Mouse (Mus musculus): Measurements from ENCODE around the gene Lrrc3.
"Not testable (repeated sequence)": the region's sequence is repeated elsewhere in the genome, so short reads cannot be mapped to it uniquely, and the experiment has no call there.

The Lrrc3 gene

GRCm38 (mm10) chr10:77902211-77902893 is at the start of gene Lrrc3:
Gene Lrrc3, minus strand, starts transcription at chr10:77902536.
- in situ Hi-C loops (cut with MboI, MseI), result no loop called here

DNA sequence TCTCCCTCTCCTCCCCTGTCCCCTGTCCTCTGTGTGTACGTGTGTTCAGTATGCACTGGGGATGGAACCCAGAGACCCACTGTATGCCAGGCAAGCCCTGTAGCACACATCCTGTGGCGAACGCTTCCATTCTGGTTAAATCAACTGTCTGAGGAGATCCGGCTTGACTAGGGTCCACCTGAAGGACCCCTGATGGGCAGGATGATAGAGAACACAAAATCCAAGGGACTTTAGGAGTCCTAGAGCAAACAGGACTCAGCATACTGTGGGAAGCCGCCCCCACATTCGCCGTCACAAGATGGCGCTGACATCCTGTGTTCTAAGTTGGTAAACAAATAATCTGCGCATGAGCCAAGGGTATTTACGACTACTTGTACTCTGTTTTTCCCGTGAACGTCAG is 48.1 kb upstream of the Lrrc3 start:
- in situ Hi-C loops (cut with MboI, MseI), result not testable (repeated sequence)

DNA sequence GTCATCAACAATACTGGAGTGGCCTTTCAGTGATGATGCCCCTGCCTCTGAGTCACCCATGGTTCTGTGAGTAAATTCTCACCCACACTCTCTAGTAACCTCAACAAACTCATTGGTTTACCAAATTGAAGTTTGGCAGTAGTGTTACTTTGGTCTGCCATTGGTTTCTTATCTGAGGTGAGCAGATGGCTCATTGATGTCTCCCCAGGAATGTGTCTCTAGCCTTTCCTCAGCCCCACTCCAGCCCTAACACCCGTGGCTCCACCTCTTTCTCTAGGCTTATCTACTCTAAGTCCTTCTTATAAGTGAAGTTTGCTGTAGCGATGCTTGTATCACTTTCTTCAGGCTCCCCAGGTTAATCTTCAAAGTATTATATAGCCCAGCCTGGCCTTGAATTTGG is 37.3 kb upstream of the Lrrc3 start:
- in situ Hi-C loops (cut with MboI, MseI), result no loop called here

DNA sequence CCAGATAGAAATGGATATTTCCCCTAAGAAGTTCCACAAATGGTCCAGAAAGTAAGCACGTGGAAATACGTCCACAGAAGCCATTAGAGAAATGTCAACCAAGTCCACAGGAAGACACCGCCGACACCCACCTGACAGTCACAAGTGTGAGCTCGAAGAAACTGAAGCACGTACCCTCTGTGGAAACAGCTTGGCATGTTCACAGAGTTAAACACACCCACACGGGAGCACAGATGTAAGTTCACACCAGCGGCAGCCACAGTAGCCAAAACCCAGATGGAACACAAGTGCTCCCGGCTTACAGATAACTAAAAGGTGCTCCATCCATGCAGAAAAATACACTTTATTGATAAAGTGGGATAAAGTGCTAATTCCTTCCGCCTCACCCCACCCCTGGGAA is 25.0 kb upstream of the Lrrc3 start:
- in situ Hi-C loops (cut with MboI, MseI), result loop anchor here in 1 of 2 experiments (5.0 kb wide), 1 partner anchor 45 kb away; the partner anchor contains the start of gene Trpm2

DNA sequence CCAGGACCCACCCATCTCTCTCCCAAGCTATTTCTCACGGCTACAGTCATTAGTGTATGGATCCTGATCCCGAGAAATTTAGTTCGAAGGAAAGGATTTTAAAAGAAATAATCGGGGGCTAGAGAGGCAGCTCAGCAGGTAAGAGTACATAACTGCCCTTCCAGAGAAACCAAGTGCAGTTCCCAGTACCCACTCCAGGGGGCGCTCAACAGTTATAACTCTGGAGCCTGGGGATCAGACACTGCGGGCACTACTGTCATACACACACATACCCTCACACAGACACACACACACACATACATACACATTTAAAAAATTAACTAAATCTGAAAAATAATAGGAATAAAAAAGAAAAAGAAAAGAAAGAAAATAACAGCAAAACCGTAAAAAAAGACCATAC is 23.8 kb upstream of the Lrrc3 start:
- in situ Hi-C loops (cut with MboI, MseI), result loop anchor here in 1 of 2 experiments (5.0 kb wide), 1 partner anchor 46 kb away; the partner anchor contains the start of gene Trpm2

- in situ Hi-C loops (cut with MboI, MseI), result no loop called here
These were observed 20.3 kb upstream of the Lrrc3 start for GRCm38 (mm10) chr10:77922681-77923080.

- in situ Hi-C loops (cut with MboI, MseI), result no loop called here
These were observed 18.7 kb upstream of the Lrrc3 start for GRCm38 (mm10) chr10:77921009-77921408.

- in situ Hi-C loops (cut with MboI, MseI), result no loop called here
These were observed 14.4 kb upstream of the Lrrc3 start for GRCm38 (mm10) chr10:77916636-77917335.

DNA sequence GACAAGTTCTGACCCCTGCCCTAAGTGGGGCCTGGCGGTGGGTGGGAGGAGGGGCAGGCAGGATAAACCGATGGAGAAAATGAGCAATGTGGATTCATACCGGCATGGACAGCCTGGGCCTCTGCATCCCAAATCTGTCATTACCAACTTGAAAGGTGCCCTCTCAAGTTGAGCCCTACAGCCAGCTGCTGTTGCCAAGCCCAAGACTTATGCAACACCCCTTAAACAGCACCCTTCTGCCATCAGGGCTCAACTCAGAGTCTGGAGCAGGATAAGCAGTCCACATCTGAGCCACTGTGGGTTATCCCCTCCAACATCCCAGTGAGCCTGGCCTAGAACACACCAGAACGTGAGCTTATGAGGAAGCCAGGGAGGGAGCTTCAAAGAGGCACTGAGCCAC is 11.0 kb upstream of the Lrrc3 start:
- in situ Hi-C loops (cut with MboI, MseI), result no loop called here

DNA sequence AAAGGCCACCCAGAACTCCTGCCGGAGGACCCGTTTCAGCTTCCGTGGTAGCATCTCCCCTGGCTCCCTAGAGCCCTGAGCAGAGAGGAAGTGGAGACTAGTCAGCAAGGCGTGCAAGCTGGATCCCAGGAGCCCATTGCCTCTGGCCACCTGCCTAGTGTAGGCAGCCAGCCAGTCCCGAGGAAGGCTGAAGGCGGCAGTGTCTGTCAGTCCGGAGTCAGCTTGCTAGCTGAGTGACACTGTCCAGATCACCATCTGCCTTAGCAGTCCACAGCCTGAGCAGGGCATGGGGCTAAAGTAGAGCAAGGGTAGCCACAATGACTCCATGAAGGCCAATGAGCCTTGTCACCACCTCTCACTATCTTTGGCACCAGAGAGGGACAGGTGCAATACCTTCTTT is 10.3 kb upstream of the Lrrc3 start:
- in situ Hi-C loops (cut with MboI, MseI), result no loop called here

- in situ Hi-C loops (cut with MboI, MseI), result no loop called here
These were observed 769 bp upstream of the Lrrc3 start for GRCm38 (mm10) chr10:77902894-77903715.

DNA sequence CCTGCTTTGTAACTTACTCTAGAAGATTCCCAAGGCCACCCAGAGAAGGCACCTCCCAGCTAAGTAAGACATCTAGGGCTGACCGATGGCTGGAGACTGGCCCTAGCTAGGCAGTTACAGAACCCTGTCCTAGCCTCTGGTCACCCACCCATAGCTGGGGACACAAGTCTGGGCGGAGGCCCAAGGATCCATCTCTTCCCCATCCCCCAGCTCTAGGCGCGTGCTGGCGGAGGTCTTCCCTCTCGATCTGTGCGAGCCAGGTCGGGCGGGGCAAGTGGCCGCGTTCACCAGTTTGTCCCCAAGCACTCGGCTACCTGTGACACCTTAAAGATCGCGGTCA is 495 bp downstream of the Lrrc3 start:
- in situ Hi-C loops (cut with MboI, MseI), result no loop called here

DNA sequence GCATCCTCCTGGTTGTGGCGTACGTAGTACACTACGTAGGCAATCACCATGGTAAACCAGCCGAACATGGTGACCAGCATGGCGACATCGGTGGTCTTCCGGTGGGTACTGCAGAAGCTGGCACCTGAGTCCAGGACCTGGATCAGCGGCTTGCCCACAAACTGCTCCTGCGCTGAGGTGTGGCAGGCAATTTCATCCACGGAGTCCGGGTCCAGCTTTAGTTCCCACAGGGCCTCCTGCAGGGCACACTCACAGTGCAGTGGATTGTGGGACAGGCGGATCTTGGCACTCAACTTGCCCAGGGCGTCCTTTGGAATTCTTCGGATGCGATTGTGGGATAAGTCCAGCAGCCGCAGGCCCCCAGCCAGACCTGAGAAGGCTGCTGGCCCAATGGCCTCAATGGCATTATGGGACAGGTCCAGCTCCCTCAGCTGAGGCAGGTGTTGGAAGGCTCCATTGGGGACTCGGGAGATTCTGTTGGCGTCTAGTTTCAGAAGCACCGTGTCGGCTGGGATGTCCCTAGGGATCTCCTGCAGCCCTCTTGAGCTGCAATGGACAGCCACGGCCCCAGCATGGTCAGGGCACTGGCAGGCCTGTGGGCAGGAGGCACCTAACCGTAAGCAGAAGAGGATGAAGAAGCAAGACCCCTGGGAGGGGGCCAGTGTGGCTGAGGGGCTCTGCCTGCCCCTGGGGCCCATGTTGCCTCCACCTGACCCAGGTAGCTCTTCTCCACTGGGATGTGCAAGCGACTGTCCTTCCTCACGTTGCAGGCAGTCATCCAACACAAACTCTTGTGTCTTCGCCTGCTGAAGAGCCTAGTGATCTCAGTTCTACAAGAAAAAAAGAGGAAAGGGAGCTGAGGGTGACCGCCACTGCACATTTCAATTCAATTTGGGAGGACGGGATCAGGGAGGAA is 1.2 kb downstream of the Lrrc3 start:
- in situ Hi-C loops (cut with MboI, MseI), result no loop called here

GRCm38 (mm10) chr10:77900126-77900525 is 2.2 kb downstream of the Lrrc3 start:
- in situ Hi-C loops (cut with MboI, MseI), result no loop called here

DNA sequence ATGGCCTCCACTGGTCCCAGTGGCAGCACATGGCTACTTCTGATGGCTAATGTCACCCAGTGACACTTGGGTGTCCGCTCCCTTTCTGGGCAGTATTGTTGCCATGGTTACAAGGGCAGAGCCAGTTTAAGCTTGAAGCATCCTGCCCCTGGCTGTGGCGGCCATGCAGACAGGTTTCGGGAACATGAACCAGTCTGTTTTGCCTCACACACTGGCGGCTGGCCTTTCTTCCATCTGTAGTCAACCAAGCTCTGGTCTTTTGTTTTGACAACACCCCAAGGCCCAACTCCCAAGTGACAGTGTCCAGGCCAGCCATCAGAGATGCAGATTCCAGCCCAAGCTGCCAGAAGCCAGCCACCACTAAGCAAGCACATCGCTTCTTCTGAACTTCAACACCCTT is 6.8 kb downstream of the Lrrc3 start:
- in situ Hi-C loops (cut with MboI, MseI), result no loop called here

DNA sequence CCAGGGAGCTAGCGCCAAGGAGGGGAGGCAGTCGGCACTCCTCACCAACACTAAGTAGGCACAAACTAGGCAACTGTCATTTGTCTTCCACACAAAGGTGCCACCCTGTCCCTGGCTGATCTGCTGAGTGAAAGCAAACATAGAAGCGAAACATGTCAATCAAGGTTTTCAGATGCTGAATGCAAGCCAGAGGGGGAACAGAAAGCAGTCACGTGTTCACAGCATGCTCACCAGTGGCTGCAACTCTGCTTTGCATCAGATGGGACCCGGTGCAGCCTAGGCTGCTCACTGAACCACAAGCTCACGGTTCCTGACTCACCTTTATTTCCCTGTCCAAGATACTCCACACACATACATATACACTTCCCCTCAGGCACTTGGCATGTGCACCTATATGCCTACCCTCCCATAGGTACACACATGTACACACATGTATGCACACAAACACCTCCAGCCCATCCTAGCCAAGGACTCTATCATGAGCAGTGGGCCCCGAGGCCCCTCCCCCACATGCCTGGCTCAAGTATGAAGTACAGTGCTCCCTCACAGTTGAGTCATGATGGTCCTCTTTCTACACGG is 11.3 kb downstream of the Lrrc3 start:
- in situ Hi-C loops (cut with MboI, MseI), result no loop called here

DNA sequence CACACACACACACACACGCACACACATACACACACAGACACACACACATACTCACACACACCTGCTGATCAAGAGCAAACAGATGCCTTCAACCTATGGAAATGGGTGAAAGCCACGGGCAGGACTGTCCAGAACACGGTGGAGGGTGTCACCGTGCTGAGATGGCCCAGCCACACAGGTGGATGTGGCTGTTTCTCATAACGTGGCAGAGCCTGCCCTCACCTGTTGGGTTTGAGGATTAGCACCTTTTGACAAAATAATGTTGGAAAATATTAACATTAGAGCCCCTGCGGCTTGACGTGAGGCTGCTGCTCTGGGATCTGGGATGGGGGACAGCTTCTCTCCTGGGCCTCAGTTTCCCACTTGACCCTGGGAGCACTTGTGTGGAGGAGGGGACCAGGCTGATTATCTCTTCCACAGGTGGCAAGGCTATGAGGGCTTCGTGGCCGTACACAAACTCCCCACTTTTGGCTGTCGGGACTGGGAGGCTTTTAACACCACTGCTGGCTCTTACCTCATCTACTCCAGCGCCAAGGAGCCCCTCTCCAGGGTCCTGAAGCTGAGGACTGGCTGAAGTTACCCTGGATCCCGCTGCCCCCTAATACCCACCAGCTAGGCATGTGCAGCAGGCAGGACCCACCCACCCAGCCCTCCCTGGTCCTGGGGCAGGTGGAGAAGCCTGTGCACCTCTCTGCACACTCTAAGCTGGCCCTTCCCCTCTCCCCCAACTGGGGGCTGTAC is 16.2 kb downstream of the Lrrc3 start:
- in situ Hi-C loops (cut with MboI, MseI), result no loop called here

DNA sequence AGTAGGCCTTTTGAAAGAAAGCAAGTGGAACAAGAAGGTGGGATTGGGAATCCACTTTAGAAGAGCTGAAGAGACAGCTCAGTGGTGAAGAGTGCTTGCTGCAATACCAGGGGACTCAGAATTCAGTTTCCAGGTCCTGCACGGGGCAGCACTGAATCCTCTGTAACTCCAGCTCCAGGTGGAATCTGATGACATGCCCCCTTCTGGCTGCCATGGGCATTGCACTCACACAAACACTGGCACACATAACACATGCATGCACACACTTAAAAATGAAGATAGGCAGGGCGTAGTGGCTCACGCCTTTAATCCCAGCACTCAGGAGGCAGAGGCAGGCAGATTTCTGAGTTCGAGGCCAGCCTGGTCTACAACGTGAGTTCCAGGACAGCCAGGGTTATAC is 19.8 kb downstream of the Lrrc3 start:
- in situ Hi-C loops (cut with MboI, MseI), result no loop called here

- in situ Hi-C loops (cut with MboI, MseI), result no loop called here
These were observed 22.0 kb downstream of the Lrrc3 start for GRCm38 (mm10) chr10:77880305-77880704.

GRCm38 (mm10) chr10:77878985-77879384 is 23.4 kb downstream of the Lrrc3 start:
- in situ Hi-C loops (cut with MboI, MseI), result no loop called here

All from T-helper 17 cell (primary cell).